Mouse (Mus musculus) layer of hippocampus, postnatal 25 days (tissue): ENCODE results near the gene Togaram1. TPM values are rescaled to one million over a fixed set of nuclear protein-coding genes. Genes with fewer than 3 reads are reported as not detected.

Experiments used
- DNase-seq, 2 experiments: peaks; one replicate each; pipeline ENCODE4 v3.0.0; 2022; ENCODE audit warnings: mixed read lengths in 2 of 2, low spot score in 1 of 2; ENCODE audit errors: extremely low spot score in 1 of 2
- total RNA-seq, 2 experiments: library from RNA; stranded (reverse); gene quantifications; 2 replicates each; pipeline ENCODE4 v1.2.3; 2021

Gene Togaram1
- total RNA-seq, 2 experiments from 2014 or later: 49.9 to 52.4 TPM

DNA sequence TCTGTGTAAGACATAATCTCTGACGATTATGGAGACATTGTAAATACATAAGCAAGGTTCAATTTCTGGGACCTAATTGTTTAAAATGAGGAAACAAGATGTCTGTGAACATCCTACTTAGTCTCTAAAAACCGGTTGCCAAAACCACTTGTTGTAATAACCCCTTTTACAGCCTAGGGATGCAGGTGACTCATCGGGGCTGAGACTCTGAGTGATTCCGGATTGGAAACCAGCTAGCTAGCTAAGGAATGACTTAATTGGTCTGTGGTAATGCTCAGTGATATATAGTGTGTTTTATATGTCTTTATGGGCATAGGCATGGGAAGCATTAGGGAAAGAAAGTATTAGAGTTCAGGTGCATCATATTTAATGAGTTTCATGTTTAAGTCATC lies 71.9 kb downstream of the Togaram1 start:
- no peak for DNase-seq

DNA sequence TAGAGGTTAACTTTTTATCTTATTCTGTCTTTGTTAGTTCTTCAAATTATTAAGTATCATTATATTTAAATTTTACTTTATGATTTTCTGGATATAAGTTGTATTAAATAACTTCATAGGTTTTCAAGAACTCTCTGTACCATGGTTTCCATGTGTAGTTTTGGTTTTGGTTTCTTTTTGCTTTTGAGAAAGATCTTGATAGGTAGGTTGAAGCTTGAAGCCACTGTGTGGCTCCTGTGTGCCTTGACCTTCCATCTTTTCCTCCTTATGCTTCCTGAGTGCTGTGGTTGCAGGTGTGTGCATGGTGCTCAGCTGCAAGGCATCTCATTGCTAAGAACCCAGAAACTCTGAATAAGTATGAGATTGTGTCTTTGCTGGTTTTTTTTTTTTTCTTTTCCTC lies 83.2 kb downstream of the Togaram1 start:
- DNase-seq: no peak

DNA sequence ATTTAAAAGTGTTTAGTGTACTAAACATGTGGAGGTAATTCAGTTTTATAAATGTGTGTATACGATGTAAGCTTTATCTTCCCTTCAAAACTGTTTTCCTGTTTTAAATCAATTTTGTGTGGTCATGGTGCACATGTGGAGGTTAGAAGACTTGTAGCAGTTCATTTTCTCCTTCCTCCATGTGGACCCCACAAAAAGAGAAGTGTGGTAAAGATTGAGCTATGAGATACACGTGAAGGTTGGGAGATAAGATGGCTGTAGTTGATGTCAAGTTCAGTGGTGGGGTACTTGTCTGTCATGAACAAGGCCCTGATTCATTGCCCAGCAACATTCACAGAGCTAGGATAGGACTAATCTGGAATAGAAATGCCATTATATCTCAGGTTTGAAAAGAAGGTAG lies 92.6 kb downstream of the Togaram1 start:
- no peak for DNase-seq

DNA sequence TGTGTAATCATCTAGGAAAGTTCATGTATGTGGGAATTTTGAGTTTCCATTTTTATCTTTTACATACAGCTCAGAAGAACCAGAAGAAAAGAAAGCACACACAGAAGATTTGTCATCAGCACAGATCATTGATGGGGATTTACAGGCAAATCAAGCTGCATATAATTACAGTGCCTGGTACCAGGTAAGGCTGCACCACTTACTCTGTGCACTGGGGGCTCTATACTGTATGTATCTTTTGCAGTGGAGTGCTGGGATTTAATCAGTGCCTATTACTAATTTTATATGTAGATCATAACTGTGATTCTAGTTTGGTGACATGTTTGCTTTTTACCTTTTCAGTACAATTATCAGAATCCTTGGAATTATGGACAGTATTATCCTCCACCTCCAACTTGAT lies 95.5 kb downstream of the Togaram1 start:
- DNase-seq: no peak

DNA sequence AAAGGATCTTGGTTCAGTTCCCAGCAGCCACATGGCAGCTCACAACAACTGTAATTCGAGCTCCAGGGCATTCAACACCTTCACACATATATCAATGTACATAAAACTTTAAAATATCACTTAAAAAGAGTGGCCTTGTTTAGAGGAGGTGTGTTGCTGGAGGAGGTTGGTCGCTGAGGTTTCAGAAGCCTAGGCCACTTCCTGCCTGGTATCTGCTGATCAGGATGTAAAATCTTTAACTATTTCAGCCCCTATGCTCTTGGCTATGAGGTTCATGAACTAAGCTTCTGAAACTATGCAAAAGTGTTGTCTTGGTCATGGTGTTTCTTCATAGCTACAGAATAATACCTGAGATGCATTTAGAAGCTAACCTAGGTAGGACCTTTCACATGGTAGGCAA lies 99.6 kb downstream of the Togaram1 start:
- no peak for DNase-seq

DNA sequence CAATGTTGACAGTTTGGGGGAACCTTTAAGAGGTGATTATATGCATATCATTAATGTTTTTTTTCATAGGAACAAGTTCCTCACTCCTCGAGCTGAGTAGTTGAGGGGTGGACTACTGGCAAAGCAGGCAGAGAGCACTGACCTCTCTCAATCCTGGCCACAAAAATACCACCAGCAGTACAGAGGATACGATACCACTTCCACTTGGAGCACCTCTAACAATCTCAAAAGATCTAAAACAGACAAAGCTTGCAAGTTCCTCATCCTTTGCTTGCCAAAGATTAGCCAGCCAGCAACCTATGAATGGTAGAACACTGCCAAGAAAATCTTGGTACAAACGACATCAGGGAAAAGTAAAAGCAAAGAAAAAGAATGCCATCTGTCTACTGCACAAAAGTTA lies 100.6 kb downstream of the Togaram1 start:
- DNase-seq: no peak

DNA sequence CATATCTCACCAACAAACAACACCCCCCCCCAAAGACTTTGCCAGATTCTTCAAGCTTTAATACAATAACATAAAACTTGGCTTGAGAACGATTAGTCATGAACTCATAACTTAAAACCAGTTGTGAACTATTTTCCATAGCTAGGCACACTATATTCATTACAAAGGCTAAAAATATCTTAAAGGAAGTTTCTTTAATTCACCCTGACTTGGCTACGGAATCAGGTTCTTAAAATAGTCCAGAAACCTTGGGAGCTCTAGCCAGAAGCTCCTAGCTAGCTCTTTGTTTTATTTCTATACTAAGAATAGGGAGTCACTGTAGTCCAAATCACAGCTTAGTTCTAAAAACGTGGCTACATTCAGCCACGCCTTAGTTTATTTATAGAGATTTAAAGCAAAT lies 102.8 kb downstream of the Togaram1 start:
- DNase-seq: no peak

Other genes with a start within 250 kb of the Togaram1 start
- 10 to 100 TPM; 11.9 to 14.5 TPM for gene Gm527, start 47.9 kb upstream of the Togaram1 start, total RNA-seq
- 10 to 100 TPM; 22.4 to 23.3 TPM for gene Klhl28, start 270 bp upstream of the Togaram1 start, total RNA-seq
- gene Prpf39, start 70.5 kb downstream of the Togaram1 start, total RNA-seq: 10 to 100 TPM; 30.8 to 49.2 TPM
- 100 to 1,000 TPM; 147 to 157 TPM for gene Fkbp3, start 108.2 kb downstream of the Togaram1 start, total RNA-seq
- 10 to 100 TPM in 1 of 2 experiments, 1 to 10 TPM in 1; 9.9 to 19.2 TPM for gene Fancm, start 109.8 kb downstream of the Togaram1 start, total RNA-seq
- under 1 TPM; 0.59 to 0.71 TPM for gene Mis18bp1, start 206.8 kb downstream of the Togaram1 start, total RNA-seq